Mouse (Mus musculus) gastrocnemius, adult 2 months (tissue): ENCODE results near the gene Mgat3. TPM values are rescaled to one million over a fixed set of nuclear protein-coding genes. Genes with fewer than 3 reads are reported as not detected.

Experiments used
- DNase-seq: peaks from one replicate; pipeline ENCODE4 v3.0.0; 2022
- H3K27ac ChIP-seq: fragments of 200-600 bp; 2 replicates; pipeline ENCODE4 v1.8.1; 2022; ENCODE audit warnings: mild to moderate bottlenecking
- H3K4me3 ChIP-seq: fragments of 200-600 bp; 2 replicates; pipeline ENCODE4 v1.8.1; 2022; ENCODE audit warnings: mild to moderate bottlenecking, moderate library complexity
- CTCF ChIP-seq: fragments of 200-600 bp; IDR thresholded peaks from 2 replicates; pipeline ENCODE4 v1.8.1; 2022; ENCODE audit warnings: antibody characterized with exemption, mild to moderate bottlenecking, moderate library complexity
- intact Hi-C: fragments of 180-260 bp; cut with DNase I; formaldehyde crosslinking; loops from one replicate; pipeline ENCODE4 v1.15.1; 2025
- total RNA-seq, 2 experiments: library from RNA; stranded (reverse); gene quantifications; 2 replicates each; pipeline ENCODE4 v1.2.3; 2021

Mgat3 gene
- total RNA-seq, 2 experiments from 2014 or later = 0.61 to 0.78 TPM

DNA sequence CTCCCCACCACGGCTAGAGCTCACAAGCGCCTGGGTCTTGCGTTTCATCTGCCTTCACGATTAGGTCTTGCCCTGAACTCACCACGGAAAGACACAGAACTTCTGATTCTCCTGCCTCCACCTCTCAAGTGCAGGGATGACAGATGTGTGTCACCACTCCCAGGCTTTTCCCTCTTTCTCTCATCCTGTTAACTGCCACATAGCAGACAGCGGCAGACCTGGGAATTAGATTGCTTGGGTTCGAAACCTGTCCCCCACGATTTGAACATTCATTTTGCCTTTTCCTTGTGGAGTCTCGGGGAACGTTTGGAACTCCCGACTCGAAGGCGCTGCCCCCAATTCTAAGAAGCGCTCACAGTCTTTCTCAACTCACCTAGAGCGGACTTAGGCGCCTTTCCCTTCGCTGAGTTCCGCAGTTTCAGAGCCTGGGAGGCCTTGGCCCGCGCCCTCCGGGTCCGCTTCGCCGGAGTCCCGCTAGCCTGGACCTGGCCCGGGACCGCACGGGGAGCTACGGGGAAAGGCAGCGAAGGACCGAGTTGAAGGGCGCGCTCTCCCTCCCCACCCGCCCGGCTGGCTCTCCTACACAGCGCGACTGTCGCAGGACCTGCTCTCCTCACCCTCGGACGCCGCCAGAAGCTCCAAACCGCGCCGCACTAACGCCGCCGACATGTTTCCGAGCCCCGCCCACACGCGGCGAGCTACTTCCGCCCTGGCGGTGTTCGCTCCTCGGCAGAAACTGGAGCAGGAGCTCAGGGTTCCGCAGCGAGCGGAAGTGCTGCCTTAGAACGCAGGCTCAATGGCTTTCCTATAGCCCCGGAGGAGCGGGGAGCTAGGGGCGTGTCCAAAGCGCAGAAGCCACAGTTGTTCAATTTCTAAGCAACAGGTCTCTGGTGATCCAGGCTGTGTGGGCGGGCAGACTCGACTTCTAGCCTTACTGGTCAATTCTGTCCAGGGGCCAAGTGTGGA is 90.4 kb downstream of the Mgat3 start, which contains the start of gene Rps19bp1:
Rps19bp1 (minus strand) TSS at position 706 of the 966 bp plus-strand sequence.
- Histone ChIP-seq H3K4me3 (peak within 1 kb of the TSS; percentile 98), H3K27ac (peak within 1 kb of the TSS; percentile 89)
- TF ChIP-seq CTCF = no peak
- intact Hi-C loops = loop anchor here (5.0 kb wide), 1 partner anchor 438 kb away; no protein-coding TSS in a partner anchor
- peak; percentile 91 for DNase-seq

Other genes starting within 250 kb of the Mgat3 start
- gene Cbx7, start 202.6 kb upstream of the Mgat3 start, total RNA-seq = 10 to 100 TPM; 18.9 to 19.6 TPM
- 10 to 100 TPM; 14.3 to 17.3 TPM for gene Pdgfb, start 158.7 kb upstream of the Mgat3 start, total RNA-seq
- 10 to 100 TPM; 46.1 to 46.4 TPM for gene Syngr1, start 82.4 kb upstream of the Mgat3 start, total RNA-seq
- gene Rpl3, start 81.9 kb upstream of the Mgat3 start, total RNA-seq = 10 to 100 TPM; 38.6 to 51.4 TPM
- 10 to 100 TPM; 13.0 to 16.1 TPM for gene Tab1, start 40.6 kb upstream of the Mgat3 start, total RNA-seq
- 10 to 100 TPM; 20.6 to 24.6 TPM for gene Mief1, start 60.3 kb downstream of the Mgat3 start, total RNA-seq
- gene AC140267.1, start 62.1 kb downstream of the Mgat3 start, total RNA-seq = 10 to 100 TPM; 10.3 to 12.7 TPM
- 100 to 1,000 TPM; 146 to 171 TPM for gene Atf4, start 81.5 kb downstream of the Mgat3 start, total RNA-seq
- 10 to 100 TPM; 11.3 to 16.0 TPM for gene Rps19bp1, start 90.6 kb downstream of the Mgat3 start, total RNA-seq
- gene Cacna1i, start 113.5 kb downstream of the Mgat3 start, total RNA-seq = under 1 TPM; 0.28 to 0.46 TPM